Mouse (Mus musculus) R1 (cell line): ENCODE measurements around the gene Tbc1d2.
"Not testable (repeated sequence)": the region's sequence is repeated elsewhere in the genome, so short reads cannot be mapped to it uniquely, and the experiment has no call there.

Source experiments
- DNase-seq: peaks from one replicate; pipeline ENCODE4 v3.0.0-alpha.2; 2018; ENCODE audit warnings: low read depth, low spot score

Gene Tbc1d2

GRCm38 (mm10) chr4:46642924-46643675, 6.9 kb downstream of the Tbc1d2 start:
- DNase-seq: peak; percentile 78

DNA sequence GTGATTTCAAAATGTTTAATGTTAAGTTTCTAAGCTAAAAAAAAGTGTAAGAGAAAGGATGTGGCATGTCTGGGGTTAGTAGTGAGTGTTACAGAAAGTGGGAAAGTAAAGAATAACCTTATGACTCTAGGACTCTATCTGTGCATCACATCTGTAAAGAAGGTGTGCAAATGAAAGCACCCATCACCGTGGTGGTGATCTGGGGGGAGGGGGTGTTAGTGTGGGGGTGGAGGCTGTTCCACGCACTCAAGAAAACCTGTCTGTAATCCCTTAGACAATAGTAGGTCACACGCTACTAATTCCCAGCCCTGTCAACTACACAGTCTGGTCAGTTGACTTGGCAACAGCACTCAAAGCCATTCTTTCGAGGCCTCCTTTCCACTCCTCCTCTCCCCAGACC, 8.7 kb downstream of the Tbc1d2 start:
- DNase-seq: no peak

DNA sequence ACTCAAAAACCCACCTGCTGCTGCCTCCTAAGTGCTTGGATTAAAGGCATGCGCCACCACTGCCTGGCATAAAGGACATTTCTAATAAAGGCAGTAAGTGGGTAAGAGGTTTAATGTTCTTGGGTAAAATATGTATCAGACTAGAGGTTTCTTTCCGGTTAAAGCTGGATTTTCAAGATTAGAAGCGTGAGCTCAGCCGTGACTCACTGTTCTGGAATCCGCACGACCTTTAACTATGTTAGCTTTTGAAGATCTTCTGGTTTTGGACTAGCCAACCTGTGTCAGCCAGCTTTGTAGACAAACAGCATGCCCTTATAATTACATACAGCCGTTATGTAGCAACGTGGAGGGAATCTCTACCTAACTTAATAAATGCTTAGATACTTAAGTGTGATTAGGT, 10.1 kb downstream of the Tbc1d2 start:
- DNase-seq: no peak

DNA sequence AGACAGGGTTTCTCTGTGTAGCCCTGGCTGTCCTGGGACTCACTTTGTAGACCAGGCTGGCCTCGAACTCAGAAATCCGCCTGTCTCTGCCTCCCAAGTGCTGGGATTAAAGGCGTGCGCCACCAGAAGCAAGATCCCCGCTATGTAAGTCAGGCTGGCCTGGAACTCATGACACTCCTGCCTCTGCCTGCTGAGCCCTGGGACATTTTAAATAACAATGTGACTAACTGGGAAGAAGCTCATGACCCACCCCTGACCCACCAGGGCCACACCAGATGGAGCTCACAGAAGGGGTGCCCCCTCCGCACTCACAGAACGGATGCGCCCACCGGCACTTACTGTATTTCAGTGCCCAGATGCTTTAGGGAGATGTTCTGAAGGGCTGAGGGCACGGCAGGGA, 12.8 kb downstream of the Tbc1d2 start:
- DNase-seq: peak; percentile 68

- no peak for DNase-seq
Measured at GRCm38 (mm10) chr4:46635702-46636430, 14.1 kb downstream of the Tbc1d2 start.

DNA sequence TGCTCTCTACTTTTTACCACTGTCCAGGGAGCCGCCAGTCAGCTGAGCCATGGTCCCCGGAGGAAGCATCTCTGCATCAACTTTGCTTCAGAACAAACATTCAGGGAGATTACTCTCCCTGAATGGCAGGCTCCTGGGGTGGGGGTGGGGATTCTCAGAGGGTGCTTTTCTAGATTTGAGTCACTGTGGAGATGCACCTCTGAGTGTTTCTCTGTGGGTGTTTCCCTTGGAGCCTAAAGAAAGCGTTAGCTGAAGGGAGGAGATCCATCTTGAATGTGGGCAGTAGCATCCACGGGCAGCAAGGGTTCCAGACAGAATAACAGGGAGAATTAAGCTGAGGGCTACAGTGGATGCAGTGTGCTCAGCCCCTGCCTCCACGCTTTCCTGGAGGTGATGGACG, 15.1 kb downstream of the Tbc1d2 start:
- DNase-seq: no peak

DNA sequence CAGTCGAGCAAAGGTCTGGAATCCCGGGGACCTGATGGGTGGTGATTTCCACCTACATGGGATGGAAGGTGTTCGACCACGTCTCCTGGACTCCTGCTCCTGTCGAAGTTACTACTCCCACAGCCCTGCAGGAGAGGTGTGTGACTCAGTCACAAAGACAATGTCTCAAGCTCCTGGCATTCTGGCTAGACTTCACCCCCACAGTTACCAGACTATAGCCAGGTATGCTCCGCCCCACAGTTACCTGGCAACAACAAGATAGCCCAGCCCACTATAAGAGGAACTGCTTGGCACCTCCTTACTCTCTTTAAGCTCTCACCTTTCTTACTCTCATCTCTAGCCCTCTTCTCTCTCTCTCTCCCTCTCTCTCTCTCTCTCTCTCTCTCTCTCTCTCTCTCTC, 16.4 kb downstream of the Tbc1d2 start:
- not testable (repeated sequence) for DNase-seq

DNA sequence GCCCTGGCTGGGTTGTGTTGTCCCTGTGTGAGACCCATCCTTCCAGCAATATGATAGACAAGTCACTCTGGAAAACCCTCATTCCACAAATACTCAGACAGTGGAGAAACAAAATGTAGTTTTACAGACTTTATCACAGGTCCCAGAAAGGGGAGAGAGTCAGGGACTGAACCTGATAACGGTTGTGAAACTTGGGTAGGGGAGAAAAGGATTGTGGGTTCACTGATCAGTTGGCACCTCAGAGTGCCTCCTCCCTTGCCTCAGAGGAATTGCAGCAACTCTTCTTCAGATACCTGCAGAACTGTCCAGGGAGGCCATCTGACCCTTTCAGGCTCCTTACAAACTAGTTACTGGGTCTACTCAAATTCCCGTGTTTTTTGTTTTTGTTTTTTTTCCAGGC, 17.5 kb downstream of the Tbc1d2 start:
- no peak for DNase-seq

DNA sequence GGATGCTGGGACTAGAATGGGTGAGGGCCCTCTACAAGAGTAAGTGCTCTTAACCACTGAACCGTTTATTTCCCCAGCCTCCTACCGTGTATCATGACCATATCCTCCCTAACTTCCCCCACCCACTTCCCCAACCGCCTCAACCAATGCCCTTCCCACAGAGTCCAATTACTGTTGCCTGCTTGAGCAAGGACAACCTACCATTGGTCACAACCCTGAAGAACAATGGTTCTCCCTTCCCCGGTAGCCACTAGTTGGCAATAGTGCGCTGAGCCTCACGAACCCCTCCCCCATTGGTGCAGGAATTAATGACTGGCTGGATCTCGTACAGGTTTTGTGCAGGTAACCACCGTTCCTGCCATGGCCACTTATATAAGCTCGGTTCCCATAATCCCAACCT, 19.6 kb downstream of the Tbc1d2 start:
- DNase-seq: peak; percentile 91

GRCm38 (mm10) chr4:46628873-46629272, 21.1 kb downstream of the Tbc1d2 start:
- peak; percentile 77 for DNase-seq

DNA sequence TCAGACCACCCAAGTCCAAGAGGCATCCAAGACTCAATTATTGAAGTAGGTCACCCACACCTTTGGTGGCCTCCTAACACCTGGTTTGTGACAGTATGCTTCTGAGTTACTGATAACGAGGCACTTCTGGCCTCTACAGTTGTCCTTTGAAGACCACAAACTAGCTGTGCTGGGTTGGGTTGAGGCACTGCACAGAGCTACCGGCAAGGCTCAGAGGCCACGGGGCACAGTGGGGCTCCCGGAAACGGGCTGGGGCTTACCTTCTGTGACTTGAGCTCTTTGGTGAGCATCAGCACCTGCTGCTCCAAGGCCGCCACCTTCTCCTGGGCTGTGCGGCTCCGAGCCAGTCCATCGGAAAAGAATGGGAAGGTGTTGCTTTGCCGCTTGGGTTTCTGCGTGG, 21.9 kb downstream of the Tbc1d2 start:
- no peak for DNase-seq

GRCm38 (mm10) chr4:46625101-46625500, 24.9 kb downstream of the Tbc1d2 start:
- no peak for DNase-seq

GRCm38 (mm10) chr4:46623007-46623406, 27.0 kb downstream of the Tbc1d2 start:
- peak; percentile 46 for DNase-seq

- no peak for DNase-seq
Measured at GRCm38 (mm10) chr4:46620946-46621345, 29.1 kb downstream of the Tbc1d2 start.

- DNase-seq: peak; percentile 75
Measured at GRCm38 (mm10) chr4:46620330-46620729, 29.7 kb downstream of the Tbc1d2 start.

- peak; percentile 86 for DNase-seq
Measured at GRCm38 (mm10) chr4:46618196-46618817, 31.7 kb downstream of the Tbc1d2 start.

DNA sequence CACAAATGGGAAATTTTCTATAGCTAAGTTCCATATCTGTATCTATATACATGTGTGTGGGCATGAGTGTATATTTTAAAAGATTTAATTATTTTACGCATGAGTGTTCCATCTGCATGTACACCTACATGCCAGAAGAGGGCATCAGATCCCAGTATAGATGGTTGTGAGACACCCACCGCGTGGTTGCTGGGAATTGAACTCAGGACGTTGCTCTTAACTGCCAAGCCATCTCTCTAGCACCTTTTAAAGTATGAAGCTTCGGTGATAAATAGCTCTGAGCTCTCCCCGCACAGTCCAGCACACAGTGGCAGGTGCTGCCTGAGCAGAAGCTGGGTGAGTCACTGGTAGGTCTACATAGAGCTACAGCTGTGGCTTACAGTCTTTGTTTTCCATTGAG, 32.6 kb downstream of the Tbc1d2 start:
- peak; percentile 64 for DNase-seq

DNA sequence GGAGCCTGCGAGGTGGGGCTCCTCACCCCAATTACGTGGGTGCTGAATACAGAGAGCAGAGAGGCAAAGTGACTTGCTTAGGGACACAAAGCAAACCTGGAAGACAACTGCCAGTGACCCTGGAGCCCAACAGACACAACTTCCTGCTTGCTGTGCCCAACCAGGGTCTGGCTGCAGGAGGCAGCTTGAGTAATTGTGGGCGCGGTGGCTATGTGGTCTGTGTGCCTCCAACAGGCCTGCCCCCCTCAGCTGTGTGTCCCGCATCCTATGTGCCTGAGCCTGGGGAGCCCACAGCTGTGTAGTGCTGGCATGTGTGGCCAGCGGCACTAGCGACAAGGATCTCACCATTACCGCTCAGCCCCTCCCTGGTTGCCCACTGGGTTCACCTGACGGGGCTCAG, 35.4 kb downstream of the Tbc1d2 start:
- DNase-seq: no peak

DNA sequence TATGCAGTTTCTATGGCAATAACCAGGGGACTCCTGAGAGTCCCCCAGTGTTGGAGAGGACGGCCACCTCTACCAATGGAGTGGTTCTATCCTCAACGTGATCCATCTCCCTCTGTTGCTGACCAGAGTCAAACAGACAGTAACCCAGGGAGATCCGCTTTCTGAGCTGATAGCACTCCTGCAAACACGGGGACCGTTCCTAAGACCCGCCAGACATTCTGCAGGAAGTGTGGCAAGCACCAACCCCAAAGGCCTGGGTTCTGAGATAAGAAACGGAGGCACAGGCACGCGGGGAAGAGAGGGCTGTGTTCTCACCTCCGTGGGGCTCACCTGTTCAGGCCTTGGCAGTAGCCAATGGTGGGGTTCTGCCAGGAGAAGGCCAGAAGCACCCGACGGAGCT, 36.4 kb downstream of the Tbc1d2 start:
- no peak for DNase-seq

DNA sequence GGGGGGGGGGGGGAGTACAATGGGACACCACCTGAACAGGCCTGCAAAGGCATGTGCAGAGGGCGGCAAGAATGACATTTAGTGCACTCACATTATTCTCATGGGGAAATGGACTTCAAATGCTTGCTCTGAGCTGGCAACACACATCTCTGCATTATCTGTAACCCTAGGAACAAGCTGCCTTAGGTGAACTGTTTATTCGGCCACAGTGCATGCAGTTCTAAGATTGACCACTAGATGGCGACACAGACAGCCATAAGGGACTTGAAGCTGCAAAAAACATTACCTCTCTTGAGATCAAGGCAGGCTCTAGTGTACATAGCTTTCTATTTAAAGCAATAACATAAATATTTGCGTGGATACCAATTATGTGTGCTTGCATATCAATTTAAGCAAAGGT, 38.8 kb downstream of the Tbc1d2 start:
- DNase-seq: peak; percentile 87

- DNase-seq: no peak
Measured at GRCm38 (mm10) chr4:46607601-46608000, 42.4 kb downstream of the Tbc1d2 start.

DNA sequence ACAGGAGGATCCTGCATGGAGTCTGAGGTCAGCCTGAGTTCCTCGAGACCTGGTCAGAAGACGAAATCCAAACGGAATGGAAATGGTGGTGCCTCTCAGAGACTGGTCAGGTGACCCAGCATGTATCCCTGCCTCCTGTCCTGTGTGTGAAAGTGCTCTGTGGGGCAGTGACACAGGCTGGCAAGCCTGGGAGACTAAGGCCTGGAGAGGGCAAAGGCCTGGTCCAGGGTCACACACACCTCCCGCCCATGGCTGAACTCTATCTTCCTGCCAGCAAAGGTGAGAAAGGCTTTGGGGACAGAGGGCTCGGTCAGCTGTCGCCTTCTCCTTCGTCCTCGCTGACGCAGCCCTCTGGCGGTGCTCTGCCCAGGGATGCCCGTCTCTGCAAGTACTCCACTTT, 44.6 kb downstream of the Tbc1d2 start:
- no peak for DNase-seq

DNA sequence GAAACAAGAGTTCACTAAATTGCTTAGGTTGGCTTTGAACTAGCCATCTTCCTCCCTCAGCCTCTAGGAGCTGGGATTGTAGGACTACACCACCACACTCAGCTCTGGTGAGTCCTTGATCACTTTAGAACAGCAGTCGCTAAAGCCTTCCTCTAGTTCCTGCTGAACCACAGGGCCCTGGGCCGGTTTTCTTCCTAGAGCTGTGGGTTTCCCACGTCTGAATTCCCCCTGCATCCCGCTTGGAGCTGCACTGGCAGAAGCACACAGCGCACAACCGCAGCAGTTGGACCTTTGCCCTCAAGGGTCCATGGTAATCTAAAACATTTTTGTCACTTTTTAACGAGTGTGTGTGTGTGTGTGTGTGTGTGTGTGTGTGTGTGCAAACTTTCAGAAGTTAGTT, 47.3 kb downstream of the Tbc1d2 start:
- DNase-seq: no peak
